Mouse (Mus musculus): ENCODE measurements around the gene Tmem91. TPM values are rescaled to one million over a fixed set of nuclear protein-coding genes. Genes with fewer than 3 reads are reported as not detected.

The Tmem91 gene
- polyA plus RNA-seq, 1 experiment, result 0.61 TPM

DNA sequence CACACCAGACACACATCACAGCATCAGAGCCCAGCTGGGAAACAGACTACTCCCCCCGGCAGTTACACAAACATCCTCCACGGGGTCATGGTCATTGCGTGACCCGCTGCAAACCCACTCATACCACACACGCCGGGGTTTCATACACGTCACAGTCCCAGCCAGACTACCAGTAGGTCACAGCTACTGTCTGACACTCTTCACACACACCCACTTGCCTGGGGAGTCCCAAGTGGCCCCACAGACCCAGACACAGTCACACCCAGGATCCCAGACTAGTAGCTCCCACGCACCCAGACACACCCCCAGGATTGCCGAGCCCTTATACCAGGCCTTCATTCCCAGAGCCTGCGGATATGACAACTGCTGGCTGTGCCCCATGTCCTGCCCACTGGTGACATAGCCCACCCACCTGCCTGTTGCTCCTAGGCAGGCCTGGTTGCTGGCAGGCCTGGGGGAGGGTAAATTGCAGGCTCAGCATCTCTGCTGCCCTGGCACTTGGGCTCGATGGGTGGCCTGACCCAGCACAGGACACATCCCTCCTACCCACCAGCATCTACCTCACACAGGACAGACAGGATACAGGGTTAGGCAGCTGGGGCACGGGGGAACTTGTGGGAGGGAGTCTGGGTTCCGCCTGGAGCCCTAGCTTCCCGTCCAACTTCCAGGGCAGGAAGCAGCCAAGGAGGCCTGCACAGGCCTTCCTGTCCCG, 32.8 kb upstream of the Tmem91 start:
- WGBS, result 22% methylated on average over 15 of the region's 15 CpGs

DNA sequence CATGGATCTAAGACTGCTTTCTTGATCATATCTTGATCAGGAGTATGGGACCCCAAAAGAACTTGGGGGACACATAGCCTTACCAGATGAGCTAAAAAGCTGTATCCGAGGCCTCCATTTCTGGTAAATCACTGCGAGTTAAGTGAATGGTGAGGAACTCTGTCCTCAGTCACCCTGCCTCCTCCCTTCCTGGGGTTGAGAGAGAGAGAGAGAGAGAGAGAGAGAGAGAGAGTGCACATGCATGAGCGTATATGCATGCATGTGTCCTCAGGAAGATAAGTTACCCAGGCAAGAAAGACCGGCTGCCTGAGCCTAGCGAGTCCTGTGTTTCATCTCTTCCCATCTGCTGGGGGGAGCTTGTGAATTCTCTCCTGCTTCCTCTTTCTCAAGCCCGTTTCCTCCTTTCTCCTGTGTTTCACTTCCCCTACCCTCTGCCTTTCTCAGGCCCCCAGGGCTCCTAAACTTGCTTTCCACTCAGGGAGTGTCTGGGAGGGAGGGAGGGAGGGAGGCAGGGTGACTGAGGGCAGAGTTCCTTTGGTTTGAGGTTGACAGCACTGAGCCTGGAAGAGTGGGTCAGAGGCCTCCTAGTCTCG, 31.7 kb upstream of the Tmem91 start:
- Histone ChIP-seq H3K4me1 (ENCODE audit: control insufficient read depth, insufficient read depth, insufficient read length) (peaks cover 47% of the 10 kb centered on the region), H3K27ac (ENCODE audit: insufficient read depth, low read length) (peak overlapping the region; percentile 70), H3K4me3 (ENCODE audit: extremely low read depth, insufficient read depth, insufficient read length) (no peak overlapping the region), H3K27me3 (ENCODE audit: control insufficient read depth, insufficient read depth, low read length) (no peaks in the 10 kb centered on the region), H3K36me3 (ENCODE audit: control insufficient read depth, insufficient read depth, low read length) (peaks cover 23% of the 10 kb centered on the region)
- TF ChIP-seq POLR2A (IDR thresholded peaks at IDR 0.05; ENCODE audit: low read depth, low read length) (no peak), CTCF (IDR thresholded peaks at IDR 0.05; ENCODE audit: extremely low read depth, insufficient read depth, insufficient read length, insufficient replicate concordance) (no peak)
- WGBS, result 26% methylated on average over 7 of the region's 7 CpGs
- DNase-seq (ENCODE audit: low read depth in 1 of 2, low spot score in 2 of 2), result peak in 1 of 2 experiments; percentile 25

More for the DNA sequence above, 32.8 kb upstream of the Tmem91 start:
- TF ChIP-seq POLR2A (IDR thresholded peaks at IDR 0.05; ENCODE audit: low read depth, low read length), result no peak
- TF ChIP-seq CTCF (IDR thresholded peaks at IDR 0.05; ENCODE audit: extremely low read depth, insufficient read depth, insufficient read length, insufficient replicate concordance), result no peak
- peak overlapping the region; percentile 70 for H3K27ac ChIP-seq (ENCODE audit: insufficient read depth, low read length)
- H3K4me1 ChIP-seq (ENCODE audit: control insufficient read depth, insufficient read depth, insufficient read length), result peaks cover 50% of the 10 kb centered on the region
- no peak overlapping the region for H3K4me3 ChIP-seq (ENCODE audit: extremely low read depth, insufficient read depth, insufficient read length)
- peaks cover 21% of the 10 kb centered on the region for H3K36me3 ChIP-seq (ENCODE audit: control insufficient read depth, insufficient read depth, low read length)
- DNase-seq (ENCODE audit: low read depth in 1 of 2, low spot score in 2 of 2), result peak in 1 of 2 experiments; percentile 26
- H3K27me3 ChIP-seq (ENCODE audit: control insufficient read depth, insufficient read depth, low read length), result no peaks in the 10 kb centered on the region

DNA sequence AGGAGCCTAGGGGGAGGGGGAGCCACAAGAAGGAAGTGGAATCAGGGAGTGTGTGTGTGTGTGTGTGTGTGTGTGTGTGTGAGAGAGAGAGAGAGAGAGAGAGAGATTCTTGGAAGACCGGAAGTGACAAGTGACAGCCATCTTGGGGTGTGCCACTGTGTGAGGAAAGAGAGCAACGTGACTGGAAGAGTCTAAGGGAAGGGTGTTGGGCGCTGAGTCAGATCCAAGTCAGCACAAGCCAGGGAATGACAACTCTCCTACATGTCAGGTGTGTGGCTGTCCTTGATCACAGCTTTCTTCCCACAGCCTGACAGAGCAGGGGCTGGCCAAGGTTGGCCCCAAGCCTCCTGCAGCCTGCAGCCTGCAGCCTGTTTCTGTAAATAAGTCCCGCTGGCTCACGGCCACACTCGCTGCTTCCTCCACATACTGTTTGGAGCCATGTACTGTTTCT, 30.9 kb upstream of the Tmem91 start:
- DNase-seq (ENCODE audit: low read depth in 1 of 2, low spot score in 2 of 2), result no peak
- Histone ChIP-seq H3K4me3 (ENCODE audit: extremely low read depth, insufficient read depth, insufficient read length) (no peak overlapping the region), H3K36me3 (ENCODE audit: control insufficient read depth, insufficient read depth, low read length) (peaks cover 29% of the 10 kb centered on the region), H3K4me1 (ENCODE audit: control insufficient read depth, insufficient read depth, insufficient read length) (peaks cover 41% of the 10 kb centered on the region), H3K27me3 (ENCODE audit: control insufficient read depth, insufficient read depth, low read length) (no peaks in the 10 kb centered on the region), H3K27ac (ENCODE audit: insufficient read depth, low read length) (peak overlapping the region; percentile 49)
- no peak for TF ChIP-seq POLR2A (IDR thresholded peaks at IDR 0.05; ENCODE audit: low read depth, low read length)
- no peak for TF ChIP-seq CTCF (IDR thresholded peaks at IDR 0.05; ENCODE audit: extremely low read depth, insufficient read depth, insufficient read length, insufficient replicate concordance)
- WGBS, result 57% methylated on average over 6 of the region's 6 CpGs

GRCm38 (mm10) chr7:25704716-25705364, 29.9 kb upstream of the Tmem91 start:
- H3K4me1 ChIP-seq (ENCODE audit: control insufficient read depth, insufficient read depth, insufficient read length), result peaks cover 32% of the 10 kb centered on the region
- no peak for DNase-seq (ENCODE audit: low read depth in 1 of 2, low spot score in 2 of 2)
- 87% methylated on average over 35 of the region's 37 CpGs for WGBS
- no peaks in the 10 kb centered on the region for H3K27me3 ChIP-seq (ENCODE audit: control insufficient read depth, insufficient read depth, low read length)
- H3K27ac ChIP-seq (ENCODE audit: insufficient read depth, low read length), result peak overlapping the region; percentile 49; the same call in 1 of the 2 replicates
- H3K36me3 ChIP-seq (ENCODE audit: control insufficient read depth, insufficient read depth, low read length), result peaks cover 34% of the 10 kb centered on the region
- no peak overlapping the region for H3K4me3 ChIP-seq (ENCODE audit: extremely low read depth, insufficient read depth, insufficient read length)
- TF ChIP-seq CTCF (IDR thresholded peaks at IDR 0.05; ENCODE audit: extremely low read depth, insufficient read depth, insufficient read length, insufficient replicate concordance), result no peak
- no peak for TF ChIP-seq POLR2A (IDR thresholded peaks at IDR 0.05; ENCODE audit: low read depth, low read length)

DNA sequence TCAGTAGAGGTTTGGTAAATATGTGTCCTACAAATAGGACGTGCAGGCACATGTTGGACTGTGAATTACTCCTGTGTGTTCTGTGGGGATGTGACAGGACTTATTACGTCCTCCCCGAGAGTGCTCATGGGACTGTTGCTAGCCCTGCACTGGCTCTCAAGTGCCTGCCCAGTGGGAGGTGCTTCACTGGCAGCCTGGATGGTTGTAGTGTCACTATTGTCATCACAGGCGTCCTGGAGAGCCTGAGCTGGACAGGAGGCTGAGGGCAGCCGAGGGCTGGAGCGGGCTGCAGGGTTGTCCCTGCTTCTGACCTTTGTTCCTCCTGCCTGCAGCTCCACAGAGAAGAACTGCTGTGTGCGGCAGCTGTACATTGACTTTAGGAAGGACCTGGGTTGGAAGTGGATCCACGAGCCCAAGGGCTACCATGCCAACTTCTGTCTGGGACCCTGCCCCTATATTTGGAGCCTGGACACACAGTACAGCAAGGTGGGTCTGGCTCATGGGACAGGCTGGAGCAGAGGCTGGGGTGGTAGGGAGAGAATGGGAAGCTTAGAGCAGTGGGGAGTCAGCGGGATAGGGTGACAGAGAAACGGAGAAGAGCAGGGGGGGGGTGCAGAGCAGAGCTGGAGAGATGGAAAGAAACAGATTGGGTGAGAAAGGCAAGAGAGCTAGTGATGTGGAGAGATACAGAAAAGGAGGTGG, 29.0 kb upstream of the Tmem91 start:
- Histone ChIP-seq H3K27ac (ENCODE audit: insufficient read depth, low read length) (peak overlapping the region; percentile 3; the same call in 1 of the 2 replicates), H3K36me3 (ENCODE audit: control insufficient read depth, insufficient read depth, low read length) (peaks cover 36% of the 10 kb centered on the region), H3K4me1 (ENCODE audit: control insufficient read depth, insufficient read depth, insufficient read length) (peaks cover 28% of the 10 kb centered on the region; the same call in 1 of the 2 replicates), H3K27me3 (ENCODE audit: control insufficient read depth, insufficient read depth, low read length) (no peaks in the 10 kb centered on the region), H3K4me3 (ENCODE audit: extremely low read depth, insufficient read depth, insufficient read length) (no peak overlapping the region)
- no peak for TF ChIP-seq CTCF (IDR thresholded peaks at IDR 0.05; ENCODE audit: extremely low read depth, insufficient read depth, insufficient read length, insufficient replicate concordance)
- TF ChIP-seq POLR2A (IDR thresholded peaks at IDR 0.05; ENCODE audit: low read depth, low read length), result no peak
- WGBS, result 88% methylated on average over 10 of the region's 10 CpGs
- DNase-seq (ENCODE audit: low read depth in 1 of 2, low spot score in 2 of 2), result no peak

- Histone ChIP-seq H3K36me3 (ENCODE audit: control insufficient read depth, insufficient read depth, low read length) (peaks cover 49% of the 10 kb centered on the region), H3K27ac (ENCODE audit: insufficient read depth, low read length) (no peak overlapping the region), H3K27me3 (ENCODE audit: control insufficient read depth, insufficient read depth, low read length) (no peaks in the 10 kb centered on the region), H3K4me3 (ENCODE audit: extremely low read depth, insufficient read depth, insufficient read length) (no peak overlapping the region), H3K4me1 (ENCODE audit: control insufficient read depth, insufficient read depth, insufficient read length) (peaks cover 18% of the 10 kb centered on the region; the same call in 1 of the 2 replicates)
- no peak for DNase-seq (ENCODE audit: low read depth in 1 of 2, low spot score in 2 of 2)
- 93% methylated on average over 2 of the region's 2 CpGs for WGBS
- TF ChIP-seq POLR2A (IDR thresholded peaks at IDR 0.05; ENCODE audit: low read depth, low read length) (no peak), CTCF (IDR thresholded peaks at IDR 0.05; ENCODE audit: extremely low read depth, insufficient read depth, insufficient read length, insufficient replicate concordance) (no peak)
Measured at GRCm38 (mm10) chr7:25702350-25702749, 27.4 kb upstream of the Tmem91 start.

Data from spleen, adult 2 months (tissue).